Mouse (Mus musculus): ENCODE results near the gene Tmem214. TPM values are rescaled to one million over a fixed set of nuclear protein-coding genes. Genes with fewer than 3 reads are reported as not detected.

The Tmem214 gene
- polyA plus RNA-seq, 1 experiment from 2014 or later: 93.7 TPM

DNA sequence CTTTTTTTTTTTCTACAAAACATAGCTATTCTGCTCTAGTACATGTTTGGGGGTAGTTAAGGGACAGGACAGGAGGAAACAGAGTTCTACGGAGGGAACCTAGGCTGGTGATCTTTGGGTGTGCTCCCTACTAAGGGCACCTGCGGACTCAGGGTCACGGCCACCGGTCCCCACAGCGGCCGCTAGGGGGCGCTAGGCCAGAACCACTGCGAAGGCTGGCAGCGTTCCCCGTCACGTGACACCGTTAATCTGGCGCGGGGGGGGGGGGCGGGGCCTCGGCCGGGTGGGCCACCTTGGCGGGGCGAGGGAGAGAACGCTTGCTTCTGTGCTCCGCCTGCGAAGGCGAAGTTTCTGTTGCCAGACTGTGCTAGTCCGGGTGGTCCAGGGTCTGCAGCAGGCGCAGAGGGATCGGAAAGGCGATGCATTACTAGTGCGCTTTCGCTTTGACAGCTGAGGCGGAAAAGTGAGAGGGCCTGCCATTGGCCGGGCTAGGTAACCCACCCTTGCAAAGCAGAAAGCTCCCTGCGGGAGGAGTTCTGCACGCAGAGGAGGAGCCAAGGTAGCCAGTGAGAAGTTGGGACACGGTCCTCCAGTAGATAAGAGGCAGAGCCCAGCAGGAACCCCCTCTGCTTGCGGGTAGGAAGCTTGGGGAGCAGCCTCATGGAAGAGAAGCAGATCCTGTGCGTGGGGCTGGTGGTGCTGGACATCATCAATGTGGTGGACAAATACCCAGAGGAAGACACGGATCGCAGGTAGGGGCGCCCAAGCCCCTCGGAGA, 53.6 kb downstream of the Tmem214 start, which contains the start of gene Khk:
TSS of gene Khk (plus strand) at position 176 of the 778 bp plus-strand sequence.
- no peaks in the 10 kb centered on the region for H3K9me3 ChIP-seq (replicated peaks; ENCODE audit: control insufficient read depth, low read length)
- H3K4me3 ChIP-seq (replicated peaks; ENCODE audit: low read length): peak within 1 kb of the TSS; percentile 54
- H3K27me3 ChIP-seq (ENCODE audit: control insufficient read depth, insufficient read depth, low read length): no peaks in the 10 kb centered on the region
- peak within 1 kb of the TSS; percentile 79 for H3K4me2 ChIP-seq (ENCODE audit: low read depth, low read length)
- peak within 1 kb of the TSS; percentile 90 for H3K27ac ChIP-seq (ENCODE audit: low read length)
- peak; percentile 88 for ATAC-seq (ENCODE audit: insufficient read depth, low FRiP score)
- H3K9ac ChIP-seq (ENCODE audit: low read length): peak within 1 kb of the TSS; percentile 77
- H3K4me1 ChIP-seq (ENCODE audit: control insufficient read depth, insufficient read depth, low read length): peaks cover 34% of the 10 kb centered on the region
- H3K36me3 ChIP-seq (ENCODE audit: control insufficient read depth, insufficient read depth, low read length): peaks cover 10% of the 10 kb centered on the region
- 2% methylated on average over 37 of the region's 40 CpGs for WGBS

GRCm38 (mm10) chr5:30922581-30923041, 54.8 kb downstream of the Tmem214 start:
- Histone ChIP-seq H3K4me1 (ENCODE audit: control insufficient read depth, insufficient read depth, low read length) (peaks cover 24% of the 10 kb centered on the region), H3K27me3 (ENCODE audit: control insufficient read depth, insufficient read depth, low read length) (no peaks in the 10 kb centered on the region), H3K9me3 (replicated peaks; ENCODE audit: control insufficient read depth, low read length) (no peaks in the 10 kb centered on the region), H3K4me3 (replicated peaks; ENCODE audit: low read length) (peak overlapping the region; percentile 54; the same call in 1 of the 2 replicates), H3K36me3 (ENCODE audit: control insufficient read depth, insufficient read depth, low read length) (peaks cover 10% of the 10 kb centered on the region), H3K4me2 (ENCODE audit: low read depth, low read length) (peak overlapping the region; percentile 79), H3K27ac (ENCODE audit: low read length) (no peak overlapping the region), H3K9ac (ENCODE audit: low read length) (peak overlapping the region; percentile 77; the same call in 1 of the 2 replicates)
- no peak for ATAC-seq (ENCODE audit: insufficient read depth, low FRiP score)
- 49% methylated on average over 10 of the region's 10 CpGs for WGBS

GRCm38 (mm10) chr5:30923119-30923518, 55.3 kb downstream of the Tmem214 start:
- H3K9ac ChIP-seq (ENCODE audit: low read length): no peak overlapping the region
- no peak overlapping the region for H3K4me3 ChIP-seq (replicated peaks; ENCODE audit: low read length)
- no peak overlapping the region for H3K27ac ChIP-seq (ENCODE audit: low read length)
- no peak for ATAC-seq (ENCODE audit: insufficient read depth, low FRiP score)
- peaks cover 10% of the 10 kb centered on the region for H3K36me3 ChIP-seq (ENCODE audit: control insufficient read depth, insufficient read depth, low read length)
- no peaks in the 10 kb centered on the region for H3K9me3 ChIP-seq (replicated peaks; ENCODE audit: control insufficient read depth, low read length)
- no peaks in the 10 kb centered on the region for H3K27me3 ChIP-seq (ENCODE audit: control insufficient read depth, insufficient read depth, low read length)
- no peak overlapping the region for H3K4me2 ChIP-seq (ENCODE audit: low read depth, low read length)
- H3K4me1 ChIP-seq (ENCODE audit: control insufficient read depth, insufficient read depth, low read length): peaks cover 24% of the 10 kb centered on the region
- 70% methylated on average over 6 of the region's 6 CpGs for WGBS

GRCm38 (mm10) chr5:30924614-30925013, 56.8 kb downstream of the Tmem214 start:
- WGBS: 74% methylated on average over 8 of the region's 8 CpGs
- Histone ChIP-seq H3K27me3 (ENCODE audit: control insufficient read depth, insufficient read depth, low read length) (no peaks in the 10 kb centered on the region), H3K4me2 (ENCODE audit: low read depth, low read length) (no peak overlapping the region), H3K4me3 (replicated peaks; ENCODE audit: low read length) (no peak overlapping the region), H3K9ac (ENCODE audit: low read length) (no peak overlapping the region), H3K9me3 (replicated peaks; ENCODE audit: control insufficient read depth, low read length) (no peaks in the 10 kb centered on the region), H3K27ac (ENCODE audit: low read length) (no peak overlapping the region), H3K36me3 (ENCODE audit: control insufficient read depth, insufficient read depth, low read length) (no peaks in the 10 kb centered on the region), H3K4me1 (ENCODE audit: control insufficient read depth, insufficient read depth, low read length) (peaks cover 24% of the 10 kb centered on the region)
- ATAC-seq (ENCODE audit: insufficient read depth, low FRiP score): no peak

DNA sequence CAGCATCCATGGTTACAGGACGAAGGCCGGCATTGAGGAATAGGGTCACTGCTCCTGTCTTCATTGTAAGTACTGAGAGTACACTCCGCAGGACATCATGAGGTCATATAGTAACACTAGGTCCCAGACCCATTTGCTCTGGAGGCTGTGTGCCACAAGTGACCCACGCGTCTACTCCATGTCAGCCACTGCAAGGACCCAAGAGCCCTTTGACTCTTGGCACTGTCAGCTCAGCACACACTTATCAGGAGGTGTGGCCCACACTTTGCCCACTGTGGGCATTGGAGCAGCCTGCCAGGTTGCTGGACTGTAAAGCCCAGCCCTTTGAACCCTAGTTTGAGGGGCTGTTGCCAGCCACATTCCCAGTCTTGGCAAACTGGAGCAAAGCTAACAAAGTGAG, 57.4 kb downstream of the Tmem214 start:
- ATAC-seq (ENCODE audit: insufficient read depth, low FRiP score): no peak
- 94% methylated on average over 5 of the region's 5 CpGs for WGBS

GRCm38 (mm10) chr5:30926073-30926472, 58.3 kb downstream of the Tmem214 start:
- no peaks in the 10 kb centered on the region for H3K27me3 ChIP-seq (ENCODE audit: control insufficient read depth, insufficient read depth, low read length)
- ATAC-seq (ENCODE audit: insufficient read depth, low FRiP score): no peak

More for the DNA sequence above, 57.4 kb downstream of the Tmem214 start:
- Histone ChIP-seq H3K4me1 (ENCODE audit: control insufficient read depth, insufficient read depth, low read length) (peaks cover 24% of the 10 kb centered on the region), H3K36me3 (ENCODE audit: control insufficient read depth, insufficient read depth, low read length) (no peaks in the 10 kb centered on the region), H3K9ac (ENCODE audit: low read length) (no peak overlapping the region), H3K27ac (ENCODE audit: low read length) (no peak overlapping the region), H3K9me3 (replicated peaks; ENCODE audit: control insufficient read depth, low read length) (no peaks in the 10 kb centered on the region), H3K27me3 (ENCODE audit: control insufficient read depth, insufficient read depth, low read length) (no peaks in the 10 kb centered on the region), H3K4me3 (replicated peaks; ENCODE audit: low read length) (no peak overlapping the region), H3K4me2 (ENCODE audit: low read depth, low read length) (no peak overlapping the region)

DNA sequence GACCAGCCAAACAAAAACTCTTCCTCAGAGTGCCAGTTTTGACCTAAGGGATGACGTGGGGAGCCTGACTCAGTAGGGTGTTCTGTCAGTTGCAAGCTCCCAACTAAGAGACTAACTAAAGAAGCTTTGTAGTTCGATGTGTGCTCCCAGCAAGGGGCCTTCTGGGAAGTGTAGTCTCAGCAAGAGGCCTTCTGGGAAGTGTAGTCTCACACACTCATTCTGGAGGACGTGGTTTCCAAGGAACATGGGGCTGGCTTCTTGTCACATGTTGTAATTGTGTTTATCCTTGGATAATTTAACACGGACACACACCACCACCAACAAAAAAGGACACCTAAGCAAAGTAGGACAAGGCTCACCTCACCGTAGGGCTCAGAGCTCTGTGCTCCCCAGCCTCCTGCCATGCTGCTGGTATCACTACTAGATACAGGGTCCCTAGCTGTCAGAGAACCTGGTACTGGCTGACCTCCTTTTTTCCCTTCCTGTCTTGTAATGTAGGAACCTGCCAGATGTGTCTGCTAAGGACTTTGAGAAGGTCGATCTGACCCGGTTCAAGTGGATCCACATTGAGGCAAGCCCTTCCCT, 60.2 kb downstream of the Tmem214 start:
- Histone ChIP-seq H3K4me1 (ENCODE audit: control insufficient read depth, insufficient read depth, low read length) (0 out of 2 replicates have a peak, but pooled peaks cover under 1% of the 10 kb centered on the region), H3K27ac (ENCODE audit: low read length) (no peak overlapping the region), H3K9ac (ENCODE audit: low read length) (no peak overlapping the region), H3K4me2 (ENCODE audit: low read depth, low read length) (no peak overlapping the region), H3K4me3 (replicated peaks; ENCODE audit: low read length) (no peak overlapping the region), H3K27me3 (ENCODE audit: control insufficient read depth, insufficient read depth, low read length) (no peaks in the 10 kb centered on the region), H3K9me3 (replicated peaks; ENCODE audit: control insufficient read depth, low read length) (no peaks in the 10 kb centered on the region), H3K36me3 (ENCODE audit: control insufficient read depth, insufficient read depth, low read length) (no peaks in the 10 kb centered on the region)
- ATAC-seq (ENCODE audit: insufficient read depth, low FRiP score): no peak
- WGBS: 43% methylated on average over 7 of the region's 7 CpGs

More at GRCm38 (mm10) chr5:30926073-30926472, 58.3 kb downstream of the Tmem214 start:
- Histone ChIP-seq H3K36me3 (ENCODE audit: control insufficient read depth, insufficient read depth, low read length) (no peaks in the 10 kb centered on the region), H3K27ac (ENCODE audit: low read length) (no peak overlapping the region), H3K4me2 (ENCODE audit: low read depth, low read length) (no peak overlapping the region), H3K4me1 (ENCODE audit: control insufficient read depth, insufficient read depth, low read length) (peaks cover 16% of the 10 kb centered on the region), H3K9me3 (replicated peaks; ENCODE audit: control insufficient read depth, low read length) (no peaks in the 10 kb centered on the region), H3K9ac (ENCODE audit: low read length) (no peak overlapping the region), H3K4me3 (replicated peaks; ENCODE audit: low read length) (no peak overlapping the region)
- whole genome bisulfite sequencing: 92% methylated on average over 2 of the region's 2 CpGs
